ENCODE assay signal across 20 mouse cellular contexts in the genomic region with DNA sequence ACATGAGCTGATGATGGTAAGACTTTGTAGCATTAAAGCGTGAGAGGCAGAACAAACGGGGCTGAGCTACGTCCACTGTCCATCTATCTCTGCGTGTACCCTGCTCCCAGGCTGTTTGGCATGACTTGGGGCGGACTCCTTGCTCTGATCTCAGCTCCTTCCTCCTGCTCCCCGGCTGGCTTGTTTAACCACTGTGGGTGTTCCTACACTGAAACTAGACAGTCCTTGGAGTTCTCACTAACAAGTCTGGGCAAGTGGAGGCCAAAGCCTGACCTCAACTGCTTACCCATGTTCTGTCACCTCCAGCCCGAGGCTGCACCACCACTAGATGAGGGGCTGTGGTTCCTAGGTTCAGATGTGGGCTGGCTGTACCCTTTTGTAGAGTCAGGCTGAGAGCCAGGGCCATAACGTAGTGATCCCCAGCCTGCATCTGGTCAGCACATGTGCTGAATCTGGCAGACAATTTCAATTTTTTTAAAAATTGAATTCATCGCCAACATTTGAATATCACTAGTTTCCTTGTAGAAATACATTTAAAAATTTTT. TPM values are rescaled to one million over a fixed set of nuclear protein-coding genes. Genes with fewer than 3 reads are reported as not detected.
DNase-seq lines count a peak whose midpoint lies in the region; ATAC-seq lines count a peak whose summit lies in the region.
"Had no signal": no experiment of that assay in that cellular context is flagged by ENCODE, and none has a peak within 500 bp of the region (broad histone marks: within the 10 kb centered on the region; RNA-seq: fewer than 3 reads in every experiment).

No protein-coding gene starts in this region.

- no peaks in the 10 kb centered on the region for H3K36me3 ChIP-seq in heart, embryonic 10.5 days
- H3K36me3 ChIP-seq in stomach, embryonic 14.5 days (ENCODE audit: control insufficient read depth, insufficient read depth, low read length), result no peaks in the 10 kb centered on the region
- H3K36me3 ChIP-seq: G1E; hindbrain, embryonic 10.5 days had no signal

- peaks cover 6% of the 10 kb centered on the region; the same call in 1 of the 2 replicates for H3K4me1 ChIP-seq in heart, embryonic 10.5 days
- H3K4me1 ChIP-seq in stomach, embryonic 14.5 days (ENCODE audit: control insufficient read depth, insufficient read depth, low read length), result no peaks in the 10 kb centered on the region

- no peaks in the 10 kb centered on the region for H3K9me3 ChIP-seq in heart, embryonic 10.5 days
- H3K9me3 ChIP-seq in stomach, embryonic 14.5 days (ENCODE audit: control insufficient read depth, low read depth, low read length), result no peaks in the 10 kb centered on the region
- H3K9me3 ChIP-seq: G1E; hindbrain, embryonic 10.5 days had no signal

- H3K4me3 ChIP-seq in heart, embryonic 10.5 days, result no peak overlapping the region
- no peak overlapping the region for H3K4me3 ChIP-seq in stomach, embryonic 14.5 days (ENCODE audit: low read depth, low read length)
- H3K4me3 ChIP-seq: erythroblast, embryonic 14.5 days; heart, adult 2 months; hindbrain, embryonic 10.5 days had no signal

- DNase-seq in heart, embryonic 10.5 days (ENCODE audit: low spot score), result peak; percentile 70
- no peak for DNase-seq in heart, postnatal 4 days
- peak; percentile 45 to 55 for DNase-seq in urinary bladder, adult 18-20 months (ENCODE audit: low spot score in 2 of 2)
- DNase-seq in urinary bladder, postnatal 10 days (ENCODE audit: low spot score), result no peak
- no peak for DNase-seq in cerebellum, postnatal 25 days
- no peak for DNase-seq in right cerebral cortex, adult 2 months (ENCODE audit: low spot score in 2 of 2)
- DNase-seq: kidney, postnatal 25 days; right cerebral cortex, postnatal 25 days had no signal

- no peak overlapping the region for H3K4me2 ChIP-seq in stomach, embryonic 14.5 days (replicated peaks; ENCODE audit: low read depth, low read length)
- H3K4me2 ChIP-seq: midbrain, embryonic 11.5 days had no signal

- ATAC-seq in stomach, embryonic 14.5 days (ENCODE audit: insufficient number of reproducible peaks, insufficient read depth, low FRiP score, low read depth), result no peak
- ATAC-seq: intestine, postnatal 0 days had no signal

- no peak overlapping the region for H3K9ac ChIP-seq in stomach, embryonic 14.5 days (replicated peaks; ENCODE audit: low read depth, low read length)

- 77% methylated on average over 9 of the region's 9 CpGs for WGBS in heart, embryonic 10.5 days
- 62% methylated on average over 9 of the region's 9 CpGs for WGBS in stomach, embryonic 14.5 days

- H3K27ac ChIP-seq in heart, embryonic 10.5 days, result no peak overlapping the region
- H3K27ac ChIP-seq in stomach, embryonic 14.5 days (ENCODE audit: low read length), result peak overlapping the region; percentile 49; the same call in 1 of the 2 replicates
- H3K27ac ChIP-seq: hindbrain, embryonic 10.5 days had no signal

- no peaks in the 10 kb centered on the region for H3K27me3 ChIP-seq in heart, embryonic 10.5 days (ENCODE audit: insufficient read depth, poor library complexity, severe bottlenecking)
- no peaks in the 10 kb centered on the region for H3K27me3 ChIP-seq in stomach, embryonic 14.5 days (ENCODE audit: control insufficient read depth, insufficient read depth, low read length)

RNA-seq across cellular contexts. Expression of gene Mprip, which starts 25.8 kb away (rescaled TPM):
- 36.6 and 43.6 TPM in 2 replicates for polyA plus RNA-seq in heart, embryonic 10.5 days (2016; fragmentation: Nextera tagmentation; extraction: Ambion mirVana)
- total RNA-seq in heart, postnatal 4 days (2021), result 100 to 1,000 TPM; 220 to 241 TPM
- polyA plus RNA-seq in stomach, embryonic 14.5 days (2014; fragmentation: Nextera tagmentation; extraction: Ambion mirVana), result 68.8 and 69.1 TPM in 2 replicates

RNA-seq across cellular contexts. Expression of gene Olfr223, which starts 42.2 kb away (rescaled TPM):
- polyA plus RNA-seq in heart, embryonic 10.5 days (2016; fragmentation: Nextera tagmentation; extraction: Ambion mirVana), result not detected in 2 replicates
- total RNA-seq in heart, postnatal 4 days (2021), result not detected
- not detected in 2 replicates for polyA plus RNA-seq in stomach, embryonic 14.5 days (2014; fragmentation: Nextera tagmentation; extraction: Ambion mirVana)
- total RNA-seq: adrenal gland, postnatal 36 days; common myeloid progenitor, adult 5-6 weeks; G1E; heart, adult 2 months; layer of hippocampus, postnatal 14 days; left cerebral cortex, postnatal 4 days had no signal
- polyA plus RNA-seq: erythroblast, embryonic 14.5 days; G1E; heart, adult 2 months; hindbrain, embryonic 10.5 days; intestine, postnatal 0 days; midbrain, embryonic 11.5 days; thymus, postnatal 0 days had no signal

RNA-seq across cellular contexts. Expression of gene Olfr222, which starts 59.3 kb away (rescaled TPM):
- polyA plus RNA-seq in heart, embryonic 10.5 days (2016; fragmentation: Nextera tagmentation; extraction: Ambion mirVana), result not detected in 2 replicates
- not detected for total RNA-seq in heart, postnatal 4 days (2021)
- polyA plus RNA-seq in stomach, embryonic 14.5 days (2014; fragmentation: Nextera tagmentation; extraction: Ambion mirVana), result not detected in 2 replicates
- total RNA-seq: adrenal gland, postnatal 36 days; common myeloid progenitor, adult 5-6 weeks; G1E; heart, adult 2 months; layer of hippocampus, postnatal 14 days; left cerebral cortex, postnatal 4 days had no signal
- polyA plus RNA-seq: erythroblast, embryonic 14.5 days; G1E; heart, adult 2 months; hindbrain, embryonic 10.5 days; intestine, postnatal 0 days; midbrain, embryonic 11.5 days; thymus, postnatal 0 days had no signal

Comparison
In these comparisons a context has a peak if more than half of its experiments do, and no peak if none do; other contexts are left out.
1. DNase-seq: peak in heart, embryonic 10.5 days (single experiment) and urinary bladder, adult 18-20 months (2 of 2); none in heart, postnatal 4 days (single experiment), urinary bladder, postnatal 10 days (single experiment), cerebellum, postnatal 25 days (0 of 2) and right cerebral cortex, adult 2 months (0 of 2).